Mouse (Mus musculus): ENCODE measurements around the gene Use1.
"Not testable (repeated sequence)": the region's sequence is repeated elsewhere in the genome, so short reads cannot be mapped to it uniquely, and the experiment has no call there.

Gene Use1

DNA sequence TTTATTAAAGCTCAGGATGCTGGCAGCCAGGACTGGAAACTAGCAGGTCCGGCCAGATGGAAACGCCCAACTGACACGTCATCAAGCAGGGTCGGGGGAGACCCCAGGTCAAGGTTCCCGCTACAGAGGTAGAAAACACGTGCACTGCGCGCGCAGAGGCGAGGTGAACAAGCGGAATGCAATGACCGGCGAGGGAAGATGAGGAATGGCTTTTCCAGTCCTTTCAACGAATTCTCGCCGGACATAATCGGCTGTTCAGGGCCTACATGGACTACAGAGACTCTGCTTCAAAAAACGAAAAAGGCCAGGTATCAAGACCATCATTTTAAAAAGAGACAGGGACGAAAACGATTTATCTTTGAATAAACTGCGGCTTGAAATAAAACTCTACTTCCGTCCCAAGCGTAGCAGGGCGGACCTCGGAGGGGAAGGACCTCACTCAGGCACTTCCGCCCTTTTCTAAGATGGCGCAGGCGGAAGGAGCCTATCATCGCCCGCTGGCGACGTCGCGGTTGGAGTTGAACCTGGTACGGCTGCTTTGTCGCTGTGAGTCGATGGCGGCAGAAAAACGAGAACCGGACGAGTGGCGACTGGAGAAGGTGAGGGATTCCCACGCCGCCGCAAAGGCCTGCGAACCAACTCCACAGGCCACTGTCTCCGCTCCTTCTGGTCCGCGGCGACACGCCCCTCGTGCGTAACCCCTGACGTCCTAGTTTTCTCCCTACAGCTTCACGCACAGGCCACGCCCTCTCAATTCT, at the start of gene Use1:
Use1 (plus strand) TSS at position 78 of the 758 bp plus-strand sequence.
- peak; percentile 95 for DNase-seq (ENCODE audit: extremely low read depth, insufficient read length, low spot score)

DNA sequence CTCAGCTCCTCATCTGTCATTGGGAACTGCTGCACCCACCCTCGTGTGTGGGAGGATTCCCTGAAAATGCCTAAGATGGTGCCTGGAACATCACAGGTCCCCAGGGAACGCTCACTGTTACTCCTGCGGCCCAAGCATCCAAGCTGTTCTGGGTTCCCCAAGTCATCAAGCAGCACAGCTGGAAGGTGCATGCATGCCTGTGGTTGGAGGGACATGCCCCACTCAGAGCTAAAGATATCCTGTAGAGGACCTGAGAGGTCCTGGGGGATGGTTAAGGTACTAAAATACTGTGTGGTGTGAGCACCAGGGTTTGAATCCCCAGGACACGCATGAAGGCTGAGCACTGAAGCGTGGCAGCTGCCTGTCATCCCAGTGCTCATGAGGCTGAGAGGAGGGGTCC, 48.0 kb upstream of the Use1 start:
- not testable (repeated sequence) for DNase-seq (ENCODE audit: extremely low read depth, insufficient read length, low spot score)

DNA sequence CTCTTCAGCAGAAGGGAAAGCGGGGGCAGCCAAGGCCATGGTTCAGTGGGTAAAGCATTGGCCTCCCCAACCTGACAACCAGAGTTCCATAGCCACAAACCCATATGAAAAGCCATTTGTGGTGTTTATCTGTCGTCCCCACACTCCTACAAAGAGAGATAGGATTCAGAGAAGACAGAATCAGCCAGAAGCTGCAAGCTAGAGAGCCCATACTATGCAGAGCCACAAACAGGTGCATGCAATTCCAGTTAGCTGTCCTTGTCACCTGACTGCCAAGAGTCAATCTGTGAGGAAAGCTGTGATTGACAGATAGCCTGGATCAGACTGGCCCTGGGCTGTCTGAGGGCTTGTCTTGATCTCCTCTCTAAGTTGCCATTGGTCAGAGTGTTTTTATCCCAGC, 46.9 kb upstream of the Use1 start:
- not testable (repeated sequence) for DNase-seq (ENCODE audit: extremely low read depth, insufficient read length, low spot score)

DNA sequence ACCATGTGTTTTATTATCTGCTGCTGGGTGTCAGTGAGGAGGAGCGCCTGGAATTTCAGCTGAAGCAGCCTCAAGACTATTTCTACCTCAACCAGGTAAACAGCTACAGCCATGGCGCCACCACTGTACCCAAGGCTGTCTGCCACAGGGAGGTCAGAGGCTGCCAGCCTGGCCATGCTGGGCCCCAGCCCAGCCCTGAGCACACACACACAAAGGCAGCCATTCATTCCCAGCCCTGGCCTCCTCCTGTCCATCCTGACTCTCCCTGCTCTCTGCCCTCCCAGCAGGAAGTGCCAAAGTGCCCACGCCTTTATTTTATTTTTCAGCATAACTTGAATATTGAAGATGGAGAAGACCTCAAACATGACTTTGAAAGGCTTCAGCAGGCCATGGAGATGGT, 43.7 kb upstream of the Use1 start:
- DNase-seq (ENCODE audit: extremely low read depth, insufficient read length, low spot score): no peak

DNA sequence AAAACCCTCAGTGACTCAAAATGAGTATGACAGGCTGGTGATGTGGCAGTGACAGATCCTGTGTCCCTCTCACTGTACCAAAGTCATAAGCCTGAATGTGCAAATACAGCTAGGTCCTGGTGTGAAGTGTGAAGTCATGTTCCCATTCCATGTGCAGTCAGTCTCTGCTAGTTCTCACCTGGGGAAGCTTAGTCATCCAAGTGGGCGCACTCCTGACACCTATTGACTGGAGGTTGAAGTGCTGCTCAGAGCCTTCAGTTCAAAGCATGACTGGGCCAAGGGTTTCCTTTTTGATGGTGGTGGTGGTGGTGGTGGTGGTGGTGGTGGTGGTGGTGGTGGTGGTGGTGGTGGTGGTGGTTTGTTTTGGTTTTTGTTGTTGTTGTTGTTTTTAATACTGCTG, 41.8 kb upstream of the Use1 start:
- DNase-seq (ENCODE audit: extremely low read depth, insufficient read length, low spot score): no peak

DNA sequence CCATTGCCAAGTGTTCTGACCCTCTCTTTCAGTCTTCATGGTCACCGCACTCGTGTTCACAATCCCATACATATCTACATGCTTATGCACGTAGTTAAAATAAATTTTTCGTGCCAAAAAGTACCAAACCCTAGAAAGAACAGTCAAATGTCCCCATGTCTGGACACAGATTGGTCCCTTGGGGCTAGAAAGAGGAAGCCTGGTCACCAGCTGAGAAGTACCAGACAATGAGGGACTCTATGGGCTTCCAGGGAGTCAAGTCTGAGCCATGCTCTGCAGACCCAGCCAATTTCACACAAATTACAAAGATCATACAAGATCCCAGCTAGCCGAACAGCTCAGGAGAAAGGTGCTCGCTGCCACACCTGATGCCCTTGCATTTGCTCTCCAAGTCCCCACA, 28.8 kb upstream of the Use1 start:
- DNase-seq (ENCODE audit: extremely low read depth, insufficient read length, low spot score): not testable (repeated sequence)

DNA sequence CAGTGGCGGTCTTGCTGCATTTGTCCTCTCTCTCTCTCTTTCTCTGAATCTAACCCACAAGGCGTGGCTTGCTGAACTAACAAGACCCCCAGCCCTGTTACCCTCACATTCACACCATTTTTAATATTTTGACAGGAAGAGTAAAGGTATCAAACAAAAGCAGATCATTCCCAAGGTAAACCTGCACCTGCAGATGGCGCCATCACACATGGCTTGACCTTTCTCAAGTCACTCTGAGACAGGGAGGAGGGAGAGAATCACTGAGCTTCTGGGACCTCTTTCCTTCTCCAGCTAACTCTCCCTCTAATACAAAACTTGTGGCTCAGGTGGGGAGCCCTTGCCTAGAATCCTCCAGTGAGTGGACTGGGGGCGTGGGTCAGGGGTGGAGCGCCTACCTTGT, 26.0 kb upstream of the Use1 start:
- DNase-seq (ENCODE audit: extremely low read depth, insufficient read length, low spot score): no peak

DNA sequence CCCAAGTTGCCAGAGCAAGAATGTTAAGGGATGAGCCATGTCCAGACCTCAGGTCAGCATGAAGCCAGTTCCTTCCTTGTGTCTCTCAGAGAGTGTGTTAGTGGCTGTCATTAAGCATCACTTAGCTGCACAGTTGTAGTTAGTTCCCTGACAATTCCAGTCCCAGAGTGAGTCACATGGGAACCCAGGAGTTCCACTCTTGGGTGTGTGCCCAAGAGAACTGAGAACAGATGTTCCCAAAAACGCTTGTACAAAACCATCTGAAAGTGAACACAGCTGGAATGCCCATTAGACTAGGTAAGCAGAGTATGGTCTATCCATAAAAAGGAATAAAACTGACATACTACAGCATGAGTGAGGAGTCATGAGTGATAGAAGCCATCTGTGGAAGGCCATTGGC, 20.1 kb upstream of the Use1 start:
- DNase-seq (ENCODE audit: extremely low read depth, insufficient read length, low spot score): no peak

DNA sequence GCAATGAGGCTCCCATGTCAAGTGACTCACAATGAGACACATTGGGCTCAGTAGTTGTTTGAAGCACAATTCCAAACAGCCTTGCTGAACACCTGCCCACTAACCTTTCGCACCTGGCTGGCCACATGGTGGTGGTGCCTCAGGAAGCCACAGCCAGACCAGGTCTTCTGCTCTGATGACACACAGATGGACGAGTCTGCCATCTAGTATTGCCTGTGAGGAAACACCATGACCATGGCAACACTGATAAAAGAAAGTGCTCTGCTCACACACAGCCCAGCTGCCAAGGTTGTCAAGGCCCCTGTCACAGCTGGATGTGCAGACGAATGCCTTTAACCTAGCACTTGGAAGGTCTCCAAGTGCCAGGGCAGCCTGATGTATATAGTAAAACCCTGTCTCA, 15.5 kb upstream of the Use1 start:
- DNase-seq (ENCODE audit: extremely low read depth, insufficient read length, low spot score): peak; percentile 41

DNA sequence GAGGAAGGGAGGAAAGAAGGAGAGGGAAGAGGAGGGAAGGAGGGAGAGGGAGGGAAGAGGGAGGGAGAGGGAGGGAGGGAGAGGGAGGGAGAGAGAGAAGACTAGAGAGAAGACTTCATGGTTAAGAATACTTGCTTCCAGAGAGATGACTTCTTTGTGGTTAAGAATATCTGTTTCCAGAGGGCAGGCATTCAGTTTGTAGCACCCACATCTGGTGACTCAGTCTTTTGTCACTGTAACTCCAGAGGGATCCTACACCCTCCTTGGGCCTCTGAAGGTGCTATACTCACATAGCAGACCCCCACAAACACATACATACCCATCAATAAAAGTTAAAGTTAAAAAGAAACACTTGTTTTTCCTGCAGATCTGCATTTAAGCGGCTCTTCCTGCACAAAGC, 15.1 kb upstream of the Use1 start:
- no peak for DNase-seq (ENCODE audit: extremely low read depth, insufficient read length, low spot score)

DNA sequence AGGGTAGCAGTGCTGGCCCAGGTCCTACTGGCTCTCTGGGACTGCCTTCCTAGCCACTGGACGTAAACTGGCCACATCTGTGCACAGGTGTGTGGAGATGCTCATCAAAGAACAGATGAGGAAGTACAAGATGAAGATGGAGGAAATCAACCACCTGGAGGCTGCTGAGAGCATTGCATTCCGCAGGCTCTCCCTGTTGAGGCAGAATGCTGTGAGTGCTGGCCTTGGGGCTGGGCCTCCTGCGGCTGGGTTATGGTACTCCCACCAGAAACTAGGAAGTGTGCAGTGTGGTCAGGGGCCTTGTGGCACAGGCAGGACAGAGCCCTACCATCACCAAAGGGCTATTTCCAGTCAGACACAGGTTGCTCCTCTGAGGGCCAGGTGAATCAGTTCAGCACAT, 8.6 kb upstream of the Use1 start:
- no peak for DNase-seq (ENCODE audit: extremely low read depth, insufficient read length, low spot score)

DNA sequence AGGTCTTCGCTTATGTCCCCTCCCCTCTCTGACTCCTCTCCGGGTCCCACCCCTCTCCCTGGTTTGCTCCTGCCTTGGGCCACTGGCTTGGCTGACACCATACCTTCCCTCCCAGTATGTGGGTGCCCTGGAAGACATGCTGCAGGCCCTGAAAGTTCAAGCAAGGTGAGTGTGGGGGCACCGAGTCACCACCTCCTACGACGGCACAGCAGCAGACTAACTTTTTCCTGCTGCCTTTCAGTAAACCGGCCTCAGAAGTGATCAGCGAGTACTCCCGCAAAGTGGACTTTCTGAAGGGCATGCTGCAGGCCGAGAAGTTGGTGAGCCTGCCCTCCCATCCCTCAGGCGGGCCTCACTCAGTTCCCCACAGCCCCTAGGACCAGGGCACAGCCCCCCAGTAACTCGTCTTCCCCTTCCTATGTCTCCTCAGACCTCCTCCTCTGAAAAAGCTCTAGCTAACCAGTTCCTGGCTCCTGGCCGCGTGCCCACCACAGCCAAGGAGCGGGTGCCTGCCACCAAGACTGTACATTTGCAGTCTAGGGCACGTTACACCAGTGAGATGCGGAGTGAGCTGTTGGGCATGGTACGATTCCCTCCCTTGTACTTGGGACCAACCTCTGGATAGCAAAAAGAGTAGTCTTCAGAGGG, 1.0 kb downstream of the Use1 start:
- no peak for DNase-seq (ENCODE audit: extremely low read depth, insufficient read length, low spot score)

DNA sequence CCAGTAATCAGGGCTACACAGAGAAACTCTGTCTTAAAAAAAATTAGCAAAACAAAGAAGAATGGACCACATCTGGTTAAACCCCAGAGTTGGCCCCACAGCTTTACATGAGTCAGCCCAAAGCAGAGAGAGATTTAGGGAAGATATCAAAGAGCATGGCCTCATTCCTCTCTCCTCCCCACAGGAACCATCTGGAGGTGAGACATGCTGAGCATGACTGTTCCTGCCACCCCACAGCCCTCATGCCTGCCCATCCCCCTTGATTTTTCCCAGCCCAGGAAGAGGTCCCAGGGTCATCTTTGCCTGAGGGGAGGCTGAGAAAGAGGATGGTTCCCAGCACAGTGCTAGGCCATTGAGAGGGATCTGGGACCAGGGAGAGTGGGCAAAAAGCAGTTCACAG, 1.7 kb downstream of the Use1 start:
- DNase-seq (ENCODE audit: extremely low read depth, insufficient read length, low spot score): no peak

DNA sequence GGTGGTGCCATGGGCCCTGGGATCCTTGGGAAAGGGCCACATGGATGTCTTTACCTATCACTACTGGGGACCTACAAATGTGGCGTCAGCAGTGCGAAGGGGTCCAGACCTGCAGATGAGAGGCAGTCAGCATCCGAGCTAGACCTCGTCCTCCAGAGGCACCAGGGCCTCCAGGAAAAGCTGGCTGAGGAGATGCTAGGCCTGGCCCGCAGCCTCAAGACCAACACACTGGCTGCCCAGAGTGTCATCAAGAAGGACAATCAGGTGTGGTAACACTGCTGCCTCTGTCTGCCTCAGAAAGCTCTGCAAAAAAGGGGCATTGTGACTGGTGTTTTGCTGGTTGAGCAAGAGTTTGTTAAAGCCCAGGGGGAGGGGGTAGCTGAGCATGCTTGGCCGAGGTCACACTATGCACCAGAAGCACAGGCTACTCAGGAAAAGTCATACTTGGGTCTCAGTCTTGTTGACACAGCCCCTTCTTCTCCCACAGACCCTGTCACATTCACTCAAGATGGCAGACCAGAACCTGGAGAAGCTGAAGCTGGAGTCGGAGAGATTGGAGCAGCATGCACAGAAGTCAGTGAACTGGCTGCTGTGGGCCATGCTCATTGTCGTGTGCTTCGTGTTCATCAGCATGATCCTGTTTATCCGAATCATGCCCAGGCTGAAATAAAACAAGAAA, 2.5 kb downstream of the Use1 start:
- DNase-seq (ENCODE audit: extremely low read depth, insufficient read length, low spot score): no peak

DNA sequence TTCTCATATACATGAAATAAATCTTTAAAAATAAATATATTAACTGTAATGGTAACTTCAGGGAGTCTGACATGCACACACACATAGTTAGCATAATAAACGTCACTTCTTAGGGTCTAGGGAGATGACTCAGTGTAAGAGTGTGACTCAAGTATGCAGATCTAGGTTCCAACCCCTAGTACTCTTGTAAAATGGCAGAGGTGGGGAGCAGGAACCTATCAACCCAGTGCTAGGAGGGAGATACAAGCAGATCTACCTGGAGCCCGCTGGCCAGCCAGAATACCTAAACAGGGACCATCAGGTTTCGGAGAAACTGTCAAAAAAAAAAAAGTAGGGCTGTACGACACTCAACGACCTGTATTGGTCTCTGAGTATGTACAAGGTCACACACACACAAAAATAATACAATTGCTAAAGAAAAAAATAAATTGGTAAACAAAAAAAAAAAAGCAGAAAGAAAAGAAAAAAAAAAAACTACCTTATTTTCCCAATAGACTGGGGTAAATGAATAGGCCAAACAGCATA, 4.1 kb downstream of the Use1 start:
- peak; percentile 46 for DNase-seq (ENCODE audit: extremely low read depth, insufficient read length, low spot score)

DNA sequence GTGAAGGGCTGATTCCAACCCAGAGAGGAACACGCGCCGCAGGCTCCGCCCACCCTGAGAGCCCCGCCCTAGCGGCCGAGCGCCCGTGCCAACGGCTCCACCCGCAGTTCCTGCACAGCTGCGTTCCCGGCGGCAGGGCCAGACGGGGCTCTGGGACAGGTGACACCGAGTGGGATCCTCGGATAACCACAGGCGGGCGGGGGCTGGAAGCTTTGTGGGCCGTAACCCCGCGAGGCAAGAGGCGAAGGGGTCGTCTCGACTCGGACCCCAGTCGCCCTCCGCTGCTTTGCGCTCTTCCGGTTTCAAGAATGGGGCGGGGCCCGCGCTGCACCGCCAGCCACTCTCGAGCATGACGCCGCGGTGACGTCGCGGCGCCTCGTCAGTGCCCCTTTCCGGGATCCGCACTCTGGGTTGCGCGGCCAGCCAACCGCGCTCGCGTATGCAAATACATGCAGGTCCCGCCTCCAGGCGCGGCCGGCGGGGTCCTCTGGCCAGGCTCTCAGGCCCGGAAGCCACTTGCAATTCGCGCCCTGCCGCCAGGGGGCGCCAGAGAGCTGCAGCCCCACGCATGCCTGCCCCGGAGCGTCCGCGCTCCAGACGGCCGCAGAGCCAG, 4.7 kb downstream of the Use1 start, which contains the start of gene Ocel1:
Ocel1 (plus strand) TSS at position 63 of the 613 bp plus-strand sequence.
- peak; percentile 98 for DNase-seq (ENCODE audit: extremely low read depth, insufficient read length, low spot score)

DNA sequence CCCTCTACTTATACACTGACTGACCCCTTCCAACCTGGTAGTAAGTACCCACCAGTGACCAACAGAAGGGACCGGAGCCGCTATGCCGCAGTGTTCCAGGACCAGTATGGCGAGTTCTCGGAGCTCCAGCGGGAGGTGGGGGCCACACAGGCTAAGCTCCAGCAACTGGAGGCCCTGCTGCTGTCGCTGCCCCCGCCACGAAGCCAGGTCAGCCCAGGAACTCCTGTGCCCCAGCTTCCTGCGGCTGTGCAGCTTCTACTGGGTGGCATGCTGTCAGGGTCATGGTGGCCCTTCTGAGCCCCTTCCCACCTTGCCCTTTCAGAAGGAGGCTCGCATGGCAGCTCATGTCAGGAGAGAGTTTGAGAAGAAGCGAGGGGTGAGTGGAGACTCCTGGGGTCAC, 5.8 kb downstream of the Use1 start:
- no peak for DNase-seq (ENCODE audit: extremely low read depth, insufficient read length, low spot score)

DNA sequence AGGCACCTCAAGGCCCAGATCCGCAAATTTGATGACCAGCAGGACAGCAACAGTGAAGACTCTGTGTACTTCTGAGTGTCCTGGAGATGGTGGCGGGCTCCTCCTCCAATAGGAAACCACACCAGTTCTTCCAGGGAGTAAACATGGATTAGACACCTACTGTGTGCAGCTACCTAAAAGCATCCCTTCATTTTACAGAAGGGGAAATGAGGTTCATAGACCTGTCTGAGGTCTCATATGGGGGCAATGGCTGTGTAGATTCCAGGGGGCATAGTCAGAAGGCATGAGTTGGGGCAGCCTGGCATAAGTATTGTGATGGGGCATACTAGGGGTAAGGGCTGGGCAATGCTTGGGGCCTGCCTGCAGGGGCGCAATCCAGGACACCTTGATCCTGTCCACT, 6.4 kb downstream of the Use1 start:
- DNase-seq (ENCODE audit: extremely low read depth, insufficient read length, low spot score): no peak

DNA sequence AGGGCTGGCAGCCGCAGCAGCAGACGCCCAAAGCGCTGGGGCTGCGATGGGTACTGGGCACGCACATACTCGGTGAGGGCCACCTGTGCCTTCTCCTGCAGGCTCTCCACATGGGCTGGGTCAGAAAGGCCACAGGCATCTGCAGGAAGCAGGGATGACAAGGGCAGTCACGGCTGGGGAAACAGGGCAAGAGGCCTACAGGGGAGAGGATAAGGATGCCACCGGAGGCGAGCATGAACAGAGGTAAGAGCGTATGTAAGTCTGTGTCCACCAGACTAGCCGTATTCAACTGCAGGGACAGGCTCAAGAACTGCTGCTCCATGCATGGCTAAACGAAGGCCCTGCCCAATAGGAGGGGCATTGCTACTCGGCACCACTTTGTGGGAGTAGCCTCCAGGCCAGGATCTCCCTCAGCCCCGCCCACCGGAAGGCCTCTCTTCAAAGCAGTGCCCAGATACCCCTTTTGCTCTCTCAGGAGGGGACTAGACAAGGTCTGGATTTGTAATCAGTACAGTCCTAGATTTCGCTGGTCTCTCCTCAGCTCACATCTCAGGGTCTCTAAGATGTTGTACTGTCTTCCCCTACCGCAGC, 8.1 kb downstream of the Use1 start:
- DNase-seq (ENCODE audit: extremely low read depth, insufficient read length, low spot score): no peak

DNA sequence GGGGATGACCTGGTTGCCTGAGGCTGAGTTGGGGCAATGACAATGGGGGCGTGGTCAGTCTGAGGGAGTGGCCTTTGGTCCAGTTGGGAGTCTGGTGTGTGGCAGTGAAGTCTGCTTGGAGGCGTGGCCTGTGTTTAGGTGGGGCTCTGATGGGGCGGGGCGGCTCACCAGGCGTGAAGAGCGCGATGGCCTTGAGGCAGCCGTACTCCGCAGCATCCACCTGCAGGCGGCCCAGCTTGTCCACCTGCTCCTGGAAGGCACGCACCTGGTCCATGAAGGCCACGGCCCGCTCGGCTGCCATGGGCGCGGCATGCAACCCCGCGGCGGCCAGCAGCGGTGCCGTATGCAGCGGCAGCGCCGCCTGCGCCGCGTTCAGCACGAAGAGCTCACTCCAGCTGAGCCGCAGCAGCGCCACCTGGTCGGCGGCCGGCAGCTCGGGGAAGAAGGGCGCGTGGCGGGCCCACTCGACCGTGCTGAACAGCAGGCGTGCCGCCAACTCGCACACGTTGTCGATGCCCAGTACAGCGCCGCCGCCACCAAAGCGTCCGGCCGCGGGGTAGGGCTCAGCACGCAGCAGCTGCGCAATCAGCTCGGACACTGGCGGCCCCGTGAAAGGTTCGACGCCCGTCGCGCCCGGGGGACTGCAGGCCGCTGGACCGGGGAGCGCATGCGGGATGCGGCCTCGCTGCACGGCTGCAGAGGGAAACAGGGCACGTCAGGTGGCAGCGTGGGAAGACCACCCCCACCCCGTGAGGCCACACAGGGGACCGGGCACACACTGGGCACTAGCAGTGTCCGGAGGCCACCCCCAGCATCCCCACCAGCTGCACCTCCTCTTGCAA, 9.2 kb downstream of the Use1 start:
- no peak for DNase-seq (ENCODE audit: extremely low read depth, insufficient read length, low spot score)
